Mouse (Mus musculus) layer of hippocampus, adult 9-11 months (tissue): ENCODE measurements at regions not wholly inside any gene's neighbourhood (a gene's known extent, or its start where the extent isn't known, plus 50 kb on each side); places are given as distances from the start of the nearest gene placed in this dataset.
A peak's percentile ranks its signal among the peaks of the same experiment; 100 is the strongest.

ENCODE experiments used
- DNase-seq: peaks from one replicate; pipeline ENCODE4 v3.0.0; 2022

DNA sequence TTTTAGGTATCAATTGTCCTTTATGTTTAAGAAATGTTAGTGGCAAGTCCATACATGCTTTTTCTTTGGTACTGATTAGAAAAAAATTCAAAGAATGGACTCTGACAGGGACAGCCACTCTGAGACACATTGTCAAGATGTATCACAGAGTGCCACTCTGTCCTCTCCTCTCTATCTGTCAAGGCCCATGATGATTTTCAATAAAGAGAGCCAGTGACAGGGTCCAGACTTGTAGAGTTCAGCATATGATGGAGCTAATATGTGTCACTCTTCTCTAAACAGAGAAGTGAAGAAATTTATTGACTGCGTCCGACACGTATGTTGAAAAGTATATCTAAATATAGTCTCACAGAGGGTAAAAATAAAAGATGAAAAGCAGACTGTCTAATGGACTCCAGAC, 672.2 kb upstream of the 4930452B06Rik start:
- DNase-seq: no peak

DNA sequence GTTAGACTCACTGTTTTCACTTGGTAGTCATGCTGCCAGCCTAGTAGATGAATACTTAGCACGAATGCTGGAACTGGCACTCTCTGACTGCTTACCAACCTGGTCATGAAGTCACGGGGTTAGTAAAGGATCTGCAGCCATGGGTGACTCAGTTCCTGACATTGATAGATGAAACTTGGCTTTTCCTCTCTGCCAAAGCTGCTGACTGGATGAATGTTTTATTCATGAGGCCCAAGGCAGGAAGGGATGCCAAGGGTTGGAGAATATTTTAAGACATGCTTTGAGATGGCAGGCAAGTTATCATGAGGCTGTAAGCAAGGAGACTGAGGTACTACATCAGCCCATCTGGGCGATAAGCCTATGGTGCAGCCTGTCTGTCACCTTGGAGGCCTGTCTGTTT, 671.1 kb upstream of the 4930452B06Rik start:
- DNase-seq: no peak

- no peak for DNase-seq
Observed at GRCm38 (mm10) chr14:9331593-9331992, 665.6 kb upstream of the 4930452B06Rik start.

DNA sequence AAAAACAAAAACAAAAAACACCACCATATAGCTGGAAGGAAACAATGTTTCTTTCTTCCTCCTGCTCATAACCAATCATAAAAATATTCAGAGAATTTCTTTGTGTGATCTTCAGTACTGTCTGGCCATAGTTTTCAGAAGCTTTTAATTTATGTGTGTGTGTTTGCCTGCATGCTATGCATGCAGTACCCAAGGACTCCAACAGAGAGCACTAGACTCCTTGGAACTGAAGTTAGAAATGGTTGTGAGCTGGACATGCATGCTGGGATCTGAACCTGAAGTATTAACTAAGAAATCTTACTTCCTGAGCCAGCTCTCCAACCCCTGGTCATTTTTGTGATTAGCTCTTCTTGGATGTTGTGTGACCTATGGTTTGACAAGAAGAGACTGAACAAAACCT, 664.7 kb upstream of the 4930452B06Rik start:
- no peak for DNase-seq

DNA sequence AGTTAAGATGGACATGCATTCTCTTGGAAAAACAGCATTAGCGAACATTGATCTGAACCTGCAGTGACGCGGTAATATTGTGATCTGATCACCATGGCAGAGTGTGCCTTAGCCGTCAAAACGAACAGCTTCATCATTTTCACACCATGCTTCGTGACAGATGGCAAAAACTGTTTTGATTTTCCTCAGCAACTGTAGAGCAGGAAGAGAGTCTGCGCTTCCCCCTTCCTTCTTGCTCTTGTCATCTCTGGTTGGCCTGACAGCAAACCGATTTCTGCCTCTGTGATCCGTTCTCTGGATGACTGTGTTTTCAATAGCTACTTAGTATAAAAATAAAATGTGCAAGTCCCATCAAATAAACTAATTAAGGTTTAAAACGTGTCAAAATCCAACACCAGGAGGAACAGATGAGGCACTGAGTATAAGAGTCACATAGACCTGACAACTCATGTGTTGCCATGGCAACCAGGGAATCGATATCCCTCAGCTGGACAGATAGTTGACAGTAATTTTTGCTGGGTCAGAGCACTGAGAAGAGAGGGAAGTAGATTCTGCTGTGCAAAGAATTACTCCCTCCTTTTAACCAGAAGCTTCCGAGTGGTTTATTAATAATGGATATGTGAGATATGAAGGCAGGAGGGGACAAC, 663.9 kb upstream of the 4930452B06Rik start:
- peak; percentile 79 for DNase-seq

DNA sequence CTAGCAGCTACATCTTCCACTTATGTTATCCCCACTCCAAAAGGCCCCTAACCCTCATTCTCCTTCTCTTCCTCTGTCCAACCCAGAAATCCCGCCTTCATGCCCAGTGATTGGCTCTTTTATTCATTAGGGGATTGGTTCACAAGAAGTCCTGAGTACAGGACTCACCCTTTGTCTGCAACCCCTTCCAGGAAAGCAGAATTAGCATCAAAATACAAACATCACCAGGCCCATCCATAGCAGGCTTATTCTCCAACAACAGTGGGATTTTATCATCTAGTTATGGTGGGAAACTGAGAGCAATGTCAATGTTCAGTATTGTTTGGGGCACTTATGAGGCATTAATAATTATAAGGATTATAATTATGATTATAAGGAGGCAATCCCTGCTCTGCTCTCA, 661.3 kb upstream of the 4930452B06Rik start:
- no peak for DNase-seq

DNA sequence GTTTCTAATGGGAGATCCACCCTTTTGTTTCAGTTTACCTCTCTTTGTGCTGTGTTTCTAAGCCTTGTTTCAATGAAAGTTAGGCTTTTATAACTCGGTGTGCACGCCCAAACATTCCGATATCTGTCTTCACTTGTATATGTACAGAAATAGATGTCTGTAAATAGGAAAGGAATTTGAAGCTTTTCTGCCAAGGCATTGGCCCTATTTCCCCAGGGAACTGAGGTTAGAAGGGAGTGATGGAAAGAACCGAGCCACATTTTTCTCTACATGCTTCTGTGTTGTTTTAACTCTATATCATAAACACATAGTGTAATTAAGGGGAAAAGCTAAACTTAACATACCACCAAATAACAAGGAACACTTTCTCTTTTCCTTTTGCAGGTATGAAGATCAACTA, 653.8 kb upstream of the 4930452B06Rik start:
- no peak for DNase-seq

DNA sequence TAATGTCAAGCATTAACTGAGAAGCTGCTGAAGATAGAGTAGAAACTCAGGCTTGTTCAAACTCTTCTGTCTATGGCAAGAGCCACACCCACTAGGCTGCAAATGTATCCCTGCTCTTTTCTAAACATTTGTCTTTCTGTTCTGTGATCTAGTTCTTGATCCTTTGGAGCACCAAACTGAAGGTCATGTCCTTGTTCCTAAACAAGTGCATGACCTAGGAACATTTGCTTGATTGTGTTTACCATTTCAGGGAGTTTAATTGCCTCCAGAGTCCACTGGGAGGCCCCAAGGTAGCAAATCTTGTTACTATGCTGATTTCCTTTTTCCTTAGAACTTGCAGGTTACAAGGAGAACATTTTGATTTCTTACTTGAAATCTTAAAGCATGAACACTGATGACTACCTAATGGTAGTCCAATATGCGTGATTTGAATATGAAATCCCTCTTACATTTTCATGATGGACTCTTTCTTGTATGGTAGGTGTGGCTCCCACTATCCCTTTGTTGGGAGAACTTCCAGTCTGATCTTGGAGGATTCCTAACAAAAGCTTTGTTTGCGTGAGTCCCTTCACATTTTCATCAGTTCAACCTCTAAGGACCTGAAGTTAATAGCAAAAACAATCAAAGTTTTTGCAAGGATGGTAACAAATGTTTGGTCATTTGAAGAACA, 652.9 kb upstream of the 4930452B06Rik start:
- no peak for DNase-seq

DNA sequence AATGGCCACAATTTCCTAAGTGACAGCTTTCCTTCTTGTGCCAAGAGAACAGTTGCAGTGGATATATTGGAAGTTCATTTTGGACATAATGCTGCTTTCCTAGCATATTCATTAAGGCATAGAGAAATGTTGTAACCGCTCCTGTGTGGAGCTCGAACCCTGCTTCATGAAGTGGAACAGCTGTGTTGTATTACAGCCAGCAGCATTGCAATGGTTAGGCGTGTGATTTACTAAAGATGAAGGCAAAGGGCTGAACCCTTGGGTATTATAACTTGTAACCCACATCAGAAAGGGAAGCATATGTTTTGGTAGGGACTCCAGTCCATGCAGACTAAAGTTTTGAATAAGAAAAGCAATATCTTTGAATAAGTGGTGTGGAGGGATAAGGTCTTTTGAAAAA, 649.2 kb upstream of the 4930452B06Rik start:
- DNase-seq: no peak

- no peak for DNase-seq
Observed at GRCm38 (mm10) chr14:9296145-9296544, 630.1 kb upstream of the 4930452B06Rik start.

DNA sequence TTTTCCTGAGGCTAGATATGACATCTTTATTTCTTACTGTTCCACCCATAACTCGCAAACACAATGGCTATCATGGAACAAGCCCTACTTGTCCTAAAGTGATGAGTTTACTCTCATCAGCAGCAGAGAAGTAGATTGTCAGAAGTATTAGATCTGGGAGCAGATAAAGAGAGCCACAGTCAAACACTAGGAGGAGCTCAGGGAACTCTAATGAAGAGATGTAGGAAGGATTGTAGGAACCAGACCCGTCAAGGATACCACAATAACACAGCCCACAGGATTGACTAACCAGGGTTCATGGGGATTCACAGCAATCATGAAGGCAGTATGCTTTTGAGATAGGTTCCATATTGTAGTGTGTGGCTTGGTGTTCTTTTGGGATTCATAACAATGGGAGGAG, 628.5 kb upstream of the 4930452B06Rik start:
- DNase-seq: peak; percentile 17

DNA sequence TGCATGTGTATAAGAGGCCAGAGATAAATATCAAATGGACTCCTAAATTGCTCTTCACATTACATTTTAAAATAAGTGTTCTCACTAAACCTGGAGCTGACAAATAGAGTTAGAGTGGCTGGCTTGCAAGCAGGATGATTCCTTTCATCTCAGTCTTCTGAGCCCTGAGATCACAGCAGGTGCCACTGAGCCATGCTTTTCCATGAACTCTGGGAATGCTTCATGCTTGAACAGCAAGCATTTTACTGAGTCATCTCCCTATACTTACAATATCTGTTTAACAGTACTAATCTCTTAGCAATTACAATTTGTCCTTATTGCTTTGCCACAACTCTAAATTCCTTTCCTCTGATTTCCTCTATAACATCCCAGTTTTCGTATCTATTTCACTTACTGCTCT, 622.1 kb upstream of the 4930452B06Rik start:
- no peak for DNase-seq

DNA sequence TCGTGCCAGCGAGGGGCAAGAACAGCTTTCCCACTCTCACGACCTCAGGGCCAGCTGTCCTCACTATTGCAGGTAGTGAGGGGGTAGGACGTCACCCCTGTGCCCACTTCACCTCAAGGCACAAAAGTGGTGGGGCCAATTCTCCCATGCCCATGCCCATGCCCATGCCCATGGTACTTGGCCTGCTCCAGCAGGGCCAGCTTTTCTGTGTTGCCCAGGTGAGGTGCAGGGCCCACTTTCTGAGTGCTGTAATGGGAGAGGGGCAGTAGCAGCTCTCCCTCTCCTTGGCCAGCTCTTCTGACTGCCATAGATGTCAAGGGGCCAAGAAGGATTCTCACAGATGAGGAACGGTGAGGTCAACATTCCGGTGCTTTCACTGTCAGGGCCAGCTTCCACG, 619.6 kb upstream of the 4930452B06Rik start:
- no peak for DNase-seq

DNA sequence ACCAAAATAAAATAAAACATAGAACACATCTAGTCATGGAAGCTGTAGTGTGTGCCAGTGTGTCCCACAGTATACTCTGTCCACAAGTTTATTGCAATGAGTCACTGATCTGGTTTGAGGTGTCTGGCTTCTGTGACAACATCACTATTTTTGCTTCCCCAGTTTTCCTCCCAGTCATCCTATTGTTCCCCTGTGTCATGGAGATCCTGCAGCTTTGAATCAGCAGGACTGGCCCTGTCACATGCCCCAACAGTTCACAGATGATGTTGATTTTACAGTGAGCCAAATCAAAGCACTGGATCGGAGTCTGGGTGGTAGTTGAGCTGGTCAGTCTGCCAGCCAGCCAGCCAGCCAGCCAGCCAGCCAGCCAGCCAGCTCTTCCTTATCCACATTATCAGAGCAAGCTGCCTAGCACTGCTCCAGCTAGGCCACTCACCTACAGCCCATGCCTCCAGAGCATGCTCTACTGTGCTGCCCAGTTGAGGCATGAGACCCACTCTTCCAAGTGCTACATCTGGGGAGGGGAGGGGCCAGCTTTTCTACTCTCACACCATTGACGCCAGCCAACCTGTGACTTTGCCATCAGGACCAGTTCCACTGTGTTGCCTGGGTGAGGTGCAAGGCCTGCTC, 619.1 kb upstream of the 4930452B06Rik start:
- DNase-seq: no peak

DNA sequence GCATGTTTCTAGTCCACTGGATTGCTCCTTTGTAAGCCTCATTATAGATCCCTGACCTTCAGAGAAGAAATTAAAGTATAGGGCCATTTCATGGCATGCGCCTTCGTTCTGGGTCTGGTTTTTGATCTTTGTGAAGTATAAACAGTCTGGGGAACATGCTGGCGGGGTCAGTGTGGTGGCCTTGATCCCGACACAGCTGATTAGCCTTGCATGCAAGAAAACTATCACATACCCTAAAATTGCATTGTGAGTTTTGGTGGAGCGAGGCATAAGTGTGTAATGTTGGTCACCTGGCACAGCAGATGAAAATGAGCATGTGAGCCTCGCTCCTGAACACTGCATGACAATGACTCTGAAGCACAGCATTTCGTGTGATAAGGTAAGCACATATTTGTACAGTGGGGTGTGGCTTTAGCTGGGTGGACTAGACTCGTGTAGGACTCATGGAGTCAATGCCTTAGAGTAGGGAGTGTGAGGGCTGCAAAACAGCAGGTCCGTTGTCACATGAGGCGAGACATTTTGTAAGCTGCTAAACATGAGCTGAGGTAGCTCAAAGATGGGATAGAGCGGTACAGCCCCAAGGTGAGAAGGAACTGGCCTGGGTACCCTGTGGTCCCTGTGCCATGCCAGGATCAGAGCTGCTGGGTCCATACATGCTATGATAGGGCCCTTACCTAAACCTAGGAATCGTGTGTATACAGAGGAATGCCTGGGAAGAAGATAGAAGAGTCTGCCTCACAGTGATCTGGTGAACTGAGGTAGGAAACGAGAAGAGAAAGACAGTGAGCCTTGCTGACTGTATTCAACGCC, 601.4 kb upstream of the 4930452B06Rik start:
- DNase-seq: no peak

DNA sequence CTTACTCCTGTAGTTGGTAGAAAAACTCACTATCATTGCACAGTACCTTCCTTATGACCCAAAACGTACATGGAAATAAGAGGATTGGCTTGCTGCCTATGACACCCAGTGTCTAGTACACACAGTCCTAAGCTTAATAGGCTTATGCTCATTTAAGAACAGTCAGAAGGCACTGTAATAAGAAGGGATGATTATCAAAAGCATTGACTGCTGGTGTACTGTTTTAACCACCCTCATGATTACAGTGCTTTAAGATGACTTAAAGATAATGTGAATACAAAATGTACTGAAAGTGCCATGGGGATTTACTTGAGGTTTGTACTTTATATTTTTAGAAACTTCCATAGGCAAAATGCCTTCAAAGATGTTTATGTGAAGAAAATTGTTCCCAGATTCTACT, 586.0 kb upstream of the 4930452B06Rik start:
- DNase-seq: no peak

DNA sequence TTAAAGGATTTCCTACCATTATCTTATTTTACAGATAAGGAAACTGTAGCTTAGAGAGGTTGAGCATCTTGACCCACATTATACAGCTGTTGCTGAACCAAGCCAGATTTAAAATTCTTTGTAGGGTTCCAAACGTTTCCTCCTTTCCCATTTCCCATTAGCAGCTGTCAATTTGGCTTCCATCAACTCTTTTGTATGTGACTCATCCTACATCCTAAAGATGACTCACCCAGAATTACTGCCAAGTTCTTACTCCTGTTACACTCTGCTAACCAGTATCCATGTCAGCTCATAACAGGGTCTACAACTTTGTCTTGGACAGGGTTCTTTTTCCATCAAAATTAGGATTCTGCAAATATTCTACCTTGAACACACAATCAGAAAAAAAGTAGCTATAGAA, 579.2 kb upstream of the 4930452B06Rik start:
- peak; percentile 4 for DNase-seq

GRCm38 (mm10) chr14:9243336-9243735, 577.3 kb upstream of the 4930452B06Rik start:
- DNase-seq: no peak

DNA sequence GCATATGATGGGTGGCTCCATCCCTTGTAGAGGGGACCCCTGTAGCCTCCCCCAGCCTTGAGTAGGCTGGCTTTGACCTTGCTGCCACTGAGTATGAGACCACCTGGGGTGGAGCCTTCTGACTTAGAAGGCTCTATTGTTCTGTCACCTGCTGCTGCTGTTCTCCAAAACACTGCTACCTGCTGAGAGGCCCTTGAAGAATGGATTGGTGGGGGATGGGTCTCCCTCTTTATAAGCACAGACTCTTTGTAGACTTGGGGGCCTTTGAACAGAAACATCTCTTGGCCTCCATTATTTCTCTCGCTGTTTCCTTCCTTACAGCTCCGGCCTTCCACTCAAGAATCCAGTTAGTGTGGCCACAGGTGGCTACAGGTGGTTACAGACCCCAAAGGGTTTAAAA, 576.1 kb upstream of the 4930452B06Rik start:
- no peak for DNase-seq

DNA sequence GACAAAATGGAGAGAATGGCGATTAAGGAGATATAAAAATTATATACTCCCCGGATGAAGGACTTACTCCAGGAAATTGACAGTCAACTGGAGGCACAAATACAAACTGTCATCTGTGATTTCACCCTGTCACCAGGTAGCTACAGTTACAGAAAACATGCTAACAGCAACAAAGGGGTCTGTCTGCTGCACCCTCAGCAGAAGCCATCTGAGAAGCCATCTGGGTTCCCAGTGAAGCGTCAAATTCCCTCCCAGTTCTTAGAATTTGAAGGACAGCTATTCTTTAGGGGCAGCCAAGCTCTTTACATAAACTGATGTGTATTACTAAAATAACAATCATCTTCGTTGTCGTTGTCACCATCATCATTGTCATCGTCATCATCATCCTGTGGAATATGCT, 561.6 kb upstream of the 4930452B06Rik start:
- no peak for DNase-seq

DNA sequence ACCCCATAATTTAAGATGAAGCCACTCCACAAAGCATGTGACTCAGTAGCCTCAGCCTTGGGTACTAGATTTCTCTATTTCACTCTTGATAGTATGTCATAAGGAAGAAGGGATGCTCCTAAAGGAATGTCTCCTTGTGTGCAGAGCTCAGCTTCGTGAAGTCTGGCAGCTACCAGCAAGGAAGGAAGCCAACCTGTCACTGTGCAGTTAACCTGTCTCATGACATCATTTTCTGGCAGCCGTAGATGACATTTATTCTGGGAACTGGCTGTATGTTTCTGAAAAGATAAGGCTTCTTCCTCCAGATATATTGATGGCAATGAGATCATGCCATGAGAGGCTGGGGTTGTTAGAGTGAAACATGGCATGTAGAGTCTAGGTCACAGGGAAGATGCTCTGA, 534.2 kb upstream of the 4930452B06Rik start:
- no peak for DNase-seq

DNA sequence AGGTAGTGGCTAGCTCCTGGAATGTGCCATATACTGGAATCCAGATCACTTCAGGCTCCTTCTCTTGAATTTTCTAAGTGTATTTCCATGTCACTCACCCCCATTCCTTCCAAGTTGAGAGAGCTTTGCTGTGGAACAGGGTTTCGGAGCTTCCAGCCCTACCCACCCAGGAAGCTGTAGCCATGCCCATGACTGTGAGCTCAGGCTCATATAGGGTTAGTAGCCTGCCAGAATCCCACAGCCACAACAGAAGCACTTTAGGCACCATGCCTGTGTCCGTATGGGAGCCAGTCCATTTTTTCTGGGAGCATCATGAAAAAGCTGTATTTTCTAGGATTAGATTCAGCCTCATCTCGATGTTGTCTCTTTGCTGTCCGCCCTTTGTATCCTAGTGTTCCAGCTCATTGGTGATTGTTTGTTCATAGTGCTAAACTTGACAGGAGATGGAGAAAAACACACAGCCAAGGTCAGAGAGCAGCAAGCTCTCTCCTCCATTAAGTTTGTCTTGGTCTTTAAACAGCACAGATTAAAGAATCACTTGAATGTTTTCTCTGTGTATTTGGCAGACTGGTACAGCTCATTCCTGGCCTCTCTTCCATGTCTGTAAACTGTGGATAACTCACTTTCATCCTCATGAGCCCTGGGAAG, 526.2 kb upstream of the 4930452B06Rik start:
- DNase-seq: no peak

DNA sequence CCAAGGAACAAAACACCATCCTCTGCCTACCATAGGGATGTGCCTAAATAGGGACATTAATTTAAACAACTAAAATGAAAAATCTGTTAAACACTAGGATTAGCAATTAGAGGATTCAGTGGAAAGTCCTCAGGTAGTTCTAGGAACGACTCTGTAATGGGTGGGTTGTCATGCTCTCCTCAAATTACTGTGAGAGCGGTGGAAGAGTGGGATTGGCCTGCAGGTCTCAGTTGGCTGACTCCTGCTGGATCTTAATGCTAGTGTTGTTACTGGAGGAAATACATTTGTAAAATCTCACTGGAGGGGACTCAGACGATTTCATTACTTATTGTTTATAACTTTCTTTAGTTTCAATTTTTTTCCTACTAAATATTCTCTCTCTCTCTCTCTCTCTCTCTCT, 525.6 kb upstream of the 4930452B06Rik start:
- no peak for DNase-seq
